Comparison of ENCODE assay signal across 26 mouse cellular contexts in the genomic region with DNA sequence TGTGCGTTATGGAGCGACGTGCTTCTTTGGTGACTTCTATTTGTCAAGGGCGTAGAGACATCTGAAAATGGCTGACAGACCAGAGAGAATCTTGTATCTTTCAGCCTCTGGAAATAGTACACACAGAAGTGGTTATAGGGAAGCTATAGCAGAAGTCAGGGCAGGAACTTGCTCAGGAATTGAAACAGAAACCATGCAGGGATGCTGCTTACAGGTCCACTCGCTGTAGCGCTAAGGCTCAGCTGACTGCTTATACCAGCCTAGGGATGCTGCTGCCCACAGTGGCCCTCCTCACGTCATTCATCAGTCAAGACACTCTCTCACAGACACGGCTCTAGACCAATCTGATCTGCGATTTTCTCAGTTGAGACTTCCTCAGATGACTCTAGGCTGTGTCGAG. TPM values are rescaled to one million over a fixed set of nuclear protein-coding genes. Genes with fewer than 3 reads are reported as not detected.
A peak's percentile ranks its signal among the peaks of the same experiment; 100 is the strongest.
DNase-seq lines count a peak whose midpoint lies in the region; ATAC-seq and TF ChIP-seq lines count a peak whose summit lies in the region.
"Had no signal": no experiment of that assay in that cellular context is flagged by ENCODE, and none has a peak within 500 bp of the region (broad histone marks: within the 10 kb centered on the region; RNA-seq: fewer than 3 reads in every experiment).

No protein-coding gene starts in this region.

- no peaks in the 10 kb centered on the region for H3K27me3 ChIP-seq in heart, embryonic 12.5 days (replicated peaks)
- H3K27me3 ChIP-seq in splenic B cell, adult 2 months (ENCODE audit: control insufficient read depth, insufficient read depth, low read length, poor library complexity, severe bottlenecking): no peaks in the 10 kb centered on the region
- no peaks in the 10 kb centered on the region for H3K27me3 ChIP-seq in hindbrain, embryonic 14.5 days (ENCODE audit: control insufficient read depth, insufficient read depth, low read length)
- H3K27me3 ChIP-seq: embryonic facial prominence, embryonic 12.5 days; forebrain, embryonic 15.5 days; heart, embryonic 13.5 days; Patski had no signal

- no peak overlapping the region for H3K27ac ChIP-seq in heart, embryonic 12.5 days (ENCODE audit: poor library complexity, severe bottlenecking)
- peak overlapping the region; percentile 25; the same call in 1 of the 2 replicates for H3K27ac ChIP-seq in bone marrow macrophage, adult 2 months (ENCODE audit: insufficient read depth, low read depth, low read length)
- no peak overlapping the region for H3K27ac ChIP-seq in hindbrain, embryonic 14.5 days
- H3K27ac ChIP-seq: embryonic facial prominence, embryonic 12.5 days; forebrain, embryonic 15.5 days; heart, embryonic 13.5 days had no signal

- peak; percentile 89 for DNase-seq in heart, adult 11 months
- peak; percentile 66 for DNase-seq in splenic B cell, adult 2 months (ENCODE audit: low read depth, low spot score)
- no peak for DNase-seq in hindbrain, embryonic 14.5 days (ENCODE audit: low spot score)
- DNase-seq in urinary bladder, postnatal 14 days (ENCODE audit: low spot score): no peak
- DNase-seq: adrenal gland, postnatal 25 days; cerebellum, adult 11 months; cerebellum, adult 8-10 months; cerebellum, postnatal 14 days; gastrocnemius, postnatal 10 days; heart, postnatal 36 days had no signal

- no peak overlapping the region for H3K4me3 ChIP-seq in heart, embryonic 12.5 days
- no peak overlapping the region for H3K4me3 ChIP-seq in bone marrow macrophage, adult 2 months (ENCODE audit: insufficient read depth, low read length)
- H3K4me3 ChIP-seq in hindbrain, embryonic 14.5 days (replicated peaks; ENCODE audit: low read length): no peak overlapping the region
- H3K4me3 ChIP-seq: embryonic facial prominence, embryonic 12.5 days; forebrain, embryonic 15.5 days; heart, embryonic 13.5 days had no signal

- H3K36me3 ChIP-seq in heart, embryonic 12.5 days: no peaks in the 10 kb centered on the region
- no peaks in the 10 kb centered on the region for H3K36me3 ChIP-seq in splenic B cell, adult 2 months (ENCODE audit: control insufficient read depth, insufficient read depth, low read length, poor library complexity, severe bottlenecking)
- no peaks in the 10 kb centered on the region for H3K36me3 ChIP-seq in hindbrain, embryonic 14.5 days (replicated peaks; ENCODE audit: control insufficient read depth, insufficient read depth)
- H3K36me3 ChIP-seq: embryonic facial prominence, embryonic 12.5 days; forebrain, embryonic 15.5 days; heart, embryonic 13.5 days had no signal

- no peaks in the 10 kb centered on the region for H3K4me1 ChIP-seq in heart, embryonic 12.5 days (replicated peaks)
- peaks cover 58% of the 10 kb centered on the region for H3K4me1 ChIP-seq in bone marrow macrophage, adult 2 months (ENCODE audit: control insufficient read depth, insufficient read depth, low read length)
- no peaks in the 10 kb centered on the region for H3K4me1 ChIP-seq in hindbrain, embryonic 14.5 days (replicated peaks; ENCODE audit: control insufficient read depth, insufficient read depth, low read length)
- H3K4me1 ChIP-seq: embryonic facial prominence, embryonic 12.5 days; forebrain, embryonic 15.5 days had no signal

- H3K9me3 ChIP-seq in heart, embryonic 12.5 days (replicated peaks): no peaks in the 10 kb centered on the region
- no peaks in the 10 kb centered on the region for H3K9me3 ChIP-seq in hindbrain, embryonic 14.5 days (ENCODE audit: control insufficient read depth, low read length)
- H3K9me3 ChIP-seq: embryonic facial prominence, embryonic 12.5 days; forebrain, embryonic 15.5 days; heart, embryonic 13.5 days had no signal

- no peak overlapping the region for H3K9ac ChIP-seq in heart, embryonic 12.5 days
- H3K9ac ChIP-seq in hindbrain, embryonic 14.5 days: no peak overlapping the region
- H3K9ac ChIP-seq: embryonic facial prominence, embryonic 12.5 days; forebrain, embryonic 15.5 days; heart, embryonic 13.5 days had no signal

- no peak for TF ChIP-seq CTCF in bone marrow macrophage, adult 2 months (IDR thresholded peaks at IDR 0.05; ENCODE audit: low read depth, low read length)

- WGBS in heart, embryonic 12.5 days: 87% methylated on average over 10 of the region's 10 CpGs
- 91% methylated on average over 10 of the region's 10 CpGs for WGBS in hindbrain, embryonic 14.5 days

- no peak overlapping the region for H3K4me2 ChIP-seq in heart, embryonic 12.5 days
- no peak overlapping the region for H3K4me2 ChIP-seq in hindbrain, embryonic 14.5 days (replicated peaks)
- H3K4me2 ChIP-seq: embryonic facial prominence, embryonic 12.5 days; forebrain, embryonic 15.5 days; heart, embryonic 13.5 days had no signal

- no peak for TF ChIP-seq POLR2A in bone marrow macrophage, adult 2 months (IDR thresholded peaks at IDR 0.05; ENCODE audit: borderline replicate concordance, low read depth, low read length)

- ATAC-seq in heart, embryonic 12.5 days (ENCODE audit: insufficient number of reproducible peaks, low FRiP score): no peak
- ATAC-seq in megakaryocyte, adult 5-6 weeks (ENCODE audit: poor library complexity, severe bottlenecking): peak; percentile 57
- ATAC-seq in hindbrain, embryonic 14.5 days (ENCODE audit: low FRiP score): no peak
- ATAC-seq: activated CD4-positive, CD25-positive, alpha-beta regulatory T cell, adult 4 months; forebrain, embryonic 15.5 days; hindbrain, embryonic 16.5 days; inflammation-experienced regulatory T-cells, adult 6 months; Patski had no signal

RNA-seq across cellular contexts. Expression of gene Sit1, which starts 13.2 kb away (rescaled TPM):
- not detected in 2 replicates for polyA plus RNA-seq in heart, embryonic 12.5 days (2016; fragmentation: Nextera tagmentation; extraction: Ambion mirVana)
- not detected in 2 replicates for polyA plus RNA-seq in bone marrow macrophage, adult 2 months (2012; ENCODE audit: insufficient read depth, insufficient read length, missing spikeins)
- total RNA-seq in megakaryocyte, adult 5-6 weeks (2015): not detected in 2 replicates
- total RNA-seq in megakaryocyte, adult 5-6 weeks (2017): 0.77 TPM in 1 of 2 replicates, not detected in the other
- polyA plus RNA-seq in hindbrain, embryonic 14.5 days (2014; fragmentation: Nextera tagmentation; extraction: Ambion mirVana): not detected in 2 replicates
- total RNA-seq: gastrocnemius, postnatal 10 days; gastrocnemius, postnatal 4 days; heart, adult 8-10 months; heart, postnatal 36 days had no signal
- polyA plus RNA-seq: cortical plate, adult 2 months; embryonic facial prominence, embryonic 12.5 days; forebrain, embryonic 11.5 days; forebrain, embryonic 15.5 days; heart, embryonic 13.5 days; heart, postnatal 0 days; hindbrain, embryonic 11.5 days; hindbrain, embryonic 16.5 days; Patski had no signal

RNA-seq across cellular contexts. Expression of gene Cd72, which starts 15.9 kb away (rescaled TPM):
- 0.82 and 2.0 TPM in 2 replicates for polyA plus RNA-seq in heart, embryonic 12.5 days (2016; fragmentation: Nextera tagmentation; extraction: Ambion mirVana)
- 854 and 867 TPM in 2 replicates for polyA plus RNA-seq in bone marrow macrophage, adult 2 months (2012; ENCODE audit: insufficient read depth, insufficient read length, missing spikeins)
- 0.57 and 2.5 TPM in 2 replicates for total RNA-seq in megakaryocyte, adult 5-6 weeks (2015)
- 3.0 and 3.5 TPM in 2 replicates for total RNA-seq in megakaryocyte, adult 5-6 weeks (2017)
- 6.4 and 7.5 TPM in 2 replicates for polyA plus RNA-seq in hindbrain, embryonic 14.5 days (2014; fragmentation: Nextera tagmentation; extraction: Ambion mirVana)

RNA-seq across cellular contexts. Expression of gene Ccdc107, which starts 22.4 kb away (rescaled TPM):
- polyA plus RNA-seq in heart, embryonic 12.5 days (2016; fragmentation: Nextera tagmentation; extraction: Ambion mirVana): 63.6 and 66.4 TPM in 2 replicates
- polyA plus RNA-seq in bone marrow macrophage, adult 2 months (2012; ENCODE audit: insufficient read depth, insufficient read length, missing spikeins): 33.0 and 39.4 TPM in 2 replicates
- total RNA-seq in megakaryocyte, adult 5-6 weeks (2015): 16.7 and 17.5 TPM in 2 replicates
- 23.6 and 32.6 TPM in 2 replicates for total RNA-seq in megakaryocyte, adult 5-6 weeks (2017)
- 80.3 and 92.0 TPM in 2 replicates for polyA plus RNA-seq in hindbrain, embryonic 14.5 days (2014; fragmentation: Nextera tagmentation; extraction: Ambion mirVana)

RNA-seq across cellular contexts. Expression of gene Tesk1, which starts 28.6 kb away (rescaled TPM):
- 10.3 and 11.6 TPM in 2 replicates for polyA plus RNA-seq in heart, embryonic 12.5 days (2016; fragmentation: Nextera tagmentation; extraction: Ambion mirVana)
- 47.2 and 51.5 TPM in 2 replicates for polyA plus RNA-seq in bone marrow macrophage, adult 2 months (2012; ENCODE audit: insufficient read depth, insufficient read length, missing spikeins)
- 5.7 and 6.3 TPM in 2 replicates for total RNA-seq in megakaryocyte, adult 5-6 weeks (2015)
- 7.6 and 9.3 TPM in 2 replicates for total RNA-seq in megakaryocyte, adult 5-6 weeks (2017)
- 21.8 and 22.6 TPM in 2 replicates for polyA plus RNA-seq in hindbrain, embryonic 14.5 days (2014; fragmentation: Nextera tagmentation; extraction: Ambion mirVana)

RNA-seq across cellular contexts. Expression of gene Arhgef39, which starts 29.2 kb away (rescaled TPM):
- 37.7 and 38.7 TPM in 2 replicates for polyA plus RNA-seq in heart, embryonic 12.5 days (2016; fragmentation: Nextera tagmentation; extraction: Ambion mirVana)
- polyA plus RNA-seq in bone marrow macrophage, adult 2 months (2012; ENCODE audit: insufficient read depth, insufficient read length, missing spikeins): 32.5 and 39.2 TPM in 2 replicates
- 54.6 and 60.0 TPM in 2 replicates for total RNA-seq in megakaryocyte, adult 5-6 weeks (2015)
- total RNA-seq in megakaryocyte, adult 5-6 weeks (2017): 52.3 and 54.1 TPM in 2 replicates
- polyA plus RNA-seq in hindbrain, embryonic 14.5 days (2014; fragmentation: Nextera tagmentation; extraction: Ambion mirVana): 4.7 and 6.1 TPM in 2 replicates
- total RNA-seq: heart, adult 8-10 months had no signal

Comparison
In these comparisons a context has a peak if more than half of its experiments do, and no peak if none do; other contexts are left out.
1. DNase-seq: peak in heart, adult 11 months (single experiment) and splenic B cell, adult 2 months (single experiment); none in hindbrain, embryonic 14.5 days (single experiment) and urinary bladder, postnatal 14 days (single experiment).
2. RNA of gene Cd72, which starts 15.9 kb away (polyA plus RNA-seq): 854 to 867 TPM in bone marrow macrophage, adult 2 months; 6.4 to 7.5 TPM in hindbrain, embryonic 14.5 days and 0.82 to 2.0 TPM in heart, embryonic 12.5 days; every median in the first group is over 100 times any median in the second.